Mouse (Mus musculus): ENCODE results near the gene Gtf2h4. TPM values are rescaled to one million over a fixed set of nuclear protein-coding genes. Genes with fewer than 3 reads are reported as not detected.

The Gtf2h4 gene
- polyA plus RNA-seq, 1 experiment from 2014 or later, result 45.1 TPM

DNA sequence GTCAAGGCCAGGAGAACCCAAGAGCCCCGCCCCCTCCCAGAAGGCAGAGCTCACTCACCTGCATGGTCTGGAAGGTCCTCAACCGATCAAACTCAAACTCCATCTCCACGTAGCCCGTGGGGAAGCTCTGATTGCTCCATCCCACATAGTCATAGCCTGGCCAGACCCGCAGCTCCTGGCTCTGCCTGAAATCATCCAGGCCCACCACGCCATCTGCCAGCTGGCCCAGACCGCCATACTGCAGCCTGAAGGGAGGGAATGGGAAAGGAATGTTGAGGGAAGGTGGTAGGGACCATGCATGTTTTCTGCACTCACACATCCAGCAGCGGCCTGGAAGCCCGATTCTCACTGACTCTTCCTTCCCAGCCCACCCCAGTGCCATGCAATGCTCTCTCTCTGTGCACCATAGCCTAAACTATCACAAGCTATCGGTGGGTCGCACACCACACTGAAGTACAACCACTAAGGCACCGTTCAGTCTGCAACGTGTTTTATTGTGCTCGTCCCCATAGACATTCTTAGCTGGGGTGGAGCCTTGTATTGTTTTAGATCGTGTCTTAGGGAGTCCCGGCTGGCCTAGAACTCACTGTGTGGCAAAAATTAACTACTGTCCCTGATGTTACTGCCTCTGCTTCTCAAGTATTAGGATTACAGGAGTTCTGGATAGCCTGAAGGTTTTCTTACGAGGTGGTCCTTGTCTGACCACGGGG, 16.6 kb upstream of the Gtf2h4 start:
- no peak overlapping the region for H3K4me3 ChIP-seq (ENCODE audit: low read length)
- H3K9me3 ChIP-seq (ENCODE audit: control insufficient read depth, low read length), result no peaks in the 10 kb centered on the region
- no peak overlapping the region for H3K4me2 ChIP-seq (ENCODE audit: low read depth, low read length)
- no peak overlapping the region for H3K9ac ChIP-seq (ENCODE audit: low read depth, low read length)
- no peak for ATAC-seq
- peaks cover 52% of the 10 kb centered on the region for H3K36me3 ChIP-seq (ENCODE audit: control insufficient read depth, insufficient read depth, low read length)
- no peaks in the 10 kb centered on the region for H3K4me1 ChIP-seq (ENCODE audit: control insufficient read depth, insufficient read depth, low read length)
- no peaks in the 10 kb centered on the region for H3K27me3 ChIP-seq (replicated peaks; ENCODE audit: control insufficient read depth, insufficient read depth, low read length)
- no peak overlapping the region for H3K27ac ChIP-seq (ENCODE audit: low read length)
- WGBS, result 89% methylated on average over 18 of the region's 18 CpGs

DNA sequence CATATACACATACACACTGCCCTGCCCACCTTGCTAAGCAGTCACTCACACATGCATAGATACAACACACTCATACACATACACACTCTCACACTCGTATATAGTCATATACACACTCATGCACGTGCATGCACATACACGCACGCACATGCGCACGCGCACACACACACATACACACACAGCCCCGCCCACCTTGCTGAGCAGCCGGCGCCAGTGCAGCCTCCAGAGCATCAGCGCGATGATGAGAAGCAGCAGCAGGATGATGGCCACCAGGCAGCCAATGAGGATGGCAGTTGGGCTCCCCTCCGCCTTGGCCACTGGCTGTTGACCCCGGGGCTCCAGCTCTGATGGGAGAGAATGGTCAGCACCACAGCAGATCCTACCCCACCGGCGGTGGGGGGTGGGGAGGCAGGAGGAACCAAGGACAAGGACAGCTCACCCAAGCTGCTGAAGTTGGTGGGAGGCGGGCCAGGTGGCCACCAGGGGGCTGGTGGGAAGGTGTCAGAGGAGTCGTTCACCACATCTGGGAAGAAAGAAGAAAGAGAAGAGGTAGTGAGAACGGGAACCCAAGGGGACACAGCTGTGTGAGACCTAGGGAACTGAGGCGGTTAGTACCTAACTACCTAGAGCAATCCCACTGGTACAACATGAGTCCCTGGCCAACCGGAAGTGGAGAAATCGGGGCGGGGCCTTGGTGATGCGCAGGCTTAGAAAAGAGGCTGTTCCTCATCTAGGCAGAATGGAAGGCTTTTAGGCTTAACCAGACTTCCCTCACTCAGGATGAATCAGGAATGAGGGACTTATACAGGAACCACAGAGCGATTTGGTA, 15.0 kb upstream of the Gtf2h4 start:
- Histone ChIP-seq H3K27ac (ENCODE audit: low read length) (no peak overlapping the region), H3K4me1 (ENCODE audit: control insufficient read depth, insufficient read depth, low read length) (no peaks in the 10 kb centered on the region), H3K27me3 (replicated peaks; ENCODE audit: control insufficient read depth, insufficient read depth, low read length) (no peaks in the 10 kb centered on the region), H3K4me3 (ENCODE audit: low read length) (no peak overlapping the region), H3K36me3 (ENCODE audit: control insufficient read depth, insufficient read depth, low read length) (peaks cover 57% of the 10 kb centered on the region), H3K9me3 (ENCODE audit: control insufficient read depth, low read length) (no peaks in the 10 kb centered on the region), H3K9ac (ENCODE audit: low read depth, low read length) (no peak overlapping the region), H3K4me2 (ENCODE audit: low read depth, low read length) (no peak overlapping the region)
- 81% methylated on average over 25 of the region's 25 CpGs for whole genome bisulfite sequencing
- ATAC-seq, result no peak

DNA sequence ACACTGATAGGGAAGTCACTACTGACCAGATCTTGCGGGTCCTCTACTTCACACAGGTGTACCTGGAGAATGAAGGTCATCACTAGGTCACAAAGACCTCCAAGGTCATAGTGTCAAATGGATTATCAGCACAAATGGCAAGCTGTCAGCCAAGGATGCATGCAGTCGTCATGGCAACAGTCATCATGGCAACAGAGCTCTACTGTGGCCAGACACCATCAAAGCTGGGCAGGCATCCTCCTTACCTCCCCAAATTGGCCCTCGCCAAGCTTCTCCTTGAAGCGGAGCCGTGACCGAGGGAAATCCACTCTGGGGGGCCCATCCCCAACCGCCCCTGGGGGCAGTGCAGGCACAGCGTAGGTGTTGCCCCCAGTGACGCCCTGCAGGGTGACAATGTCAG, 11.5 kb upstream of the Gtf2h4 start:
- H3K27ac ChIP-seq (ENCODE audit: low read length), result no peak overlapping the region
- no peak overlapping the region for H3K4me3 ChIP-seq (ENCODE audit: low read length)
- no peaks in the 10 kb centered on the region for H3K9me3 ChIP-seq (ENCODE audit: control insufficient read depth, low read length)
- H3K4me1 ChIP-seq (ENCODE audit: control insufficient read depth, insufficient read depth, low read length), result no peaks in the 10 kb centered on the region
- 77% methylated on average over 9 of the region's 9 CpGs for WGBS
- H3K36me3 ChIP-seq (ENCODE audit: control insufficient read depth, insufficient read depth, low read length), result peaks cover 59% of the 10 kb centered on the region
- H3K4me2 ChIP-seq (ENCODE audit: low read depth, low read length), result no peak overlapping the region
- no peak overlapping the region for H3K9ac ChIP-seq (ENCODE audit: low read depth, low read length)
- ATAC-seq, result no peak
- no peaks in the 10 kb centered on the region for H3K27me3 ChIP-seq (replicated peaks; ENCODE audit: control insufficient read depth, insufficient read depth, low read length)

DNA sequence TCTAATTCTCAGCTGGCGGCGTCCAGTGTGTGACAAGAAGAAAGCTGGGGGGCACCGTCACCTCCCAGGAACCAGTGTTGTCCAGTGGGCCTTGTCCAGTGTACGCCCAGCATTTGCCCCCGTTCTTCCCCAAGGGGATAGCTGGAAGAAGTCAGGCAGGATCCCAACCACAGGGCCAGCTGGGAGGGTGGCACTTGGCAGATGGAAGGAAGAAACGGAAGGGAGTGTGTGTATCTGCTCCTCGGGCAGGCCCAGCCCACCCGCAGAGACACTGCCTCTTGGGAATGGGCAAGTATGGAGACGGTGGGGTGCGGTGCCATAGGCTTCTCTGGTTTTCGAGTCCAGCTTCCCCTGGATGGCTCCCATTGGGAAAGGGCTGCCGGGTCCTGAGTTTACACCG, 8.4 kb upstream of the Gtf2h4 start:
- no peak overlapping the region for H3K4me2 ChIP-seq (ENCODE audit: low read depth, low read length)
- no peaks in the 10 kb centered on the region for H3K27me3 ChIP-seq (replicated peaks; ENCODE audit: control insufficient read depth, insufficient read depth, low read length)
- ATAC-seq, result no peak
- H3K27ac ChIP-seq (ENCODE audit: low read length), result no peak overlapping the region
- H3K4me3 ChIP-seq (ENCODE audit: low read length), result no peak overlapping the region
- H3K36me3 ChIP-seq (ENCODE audit: control insufficient read depth, insufficient read depth, low read length), result peaks cover 42% of the 10 kb centered on the region
- H3K9ac ChIP-seq (ENCODE audit: low read depth, low read length), result no peak overlapping the region
- no peaks in the 10 kb centered on the region for H3K9me3 ChIP-seq (ENCODE audit: control insufficient read depth, low read length)
- no peaks in the 10 kb centered on the region for H3K4me1 ChIP-seq (ENCODE audit: control insufficient read depth, insufficient read depth, low read length)
- 88% methylated on average over 13 of the region's 13 CpGs for WGBS

DNA sequence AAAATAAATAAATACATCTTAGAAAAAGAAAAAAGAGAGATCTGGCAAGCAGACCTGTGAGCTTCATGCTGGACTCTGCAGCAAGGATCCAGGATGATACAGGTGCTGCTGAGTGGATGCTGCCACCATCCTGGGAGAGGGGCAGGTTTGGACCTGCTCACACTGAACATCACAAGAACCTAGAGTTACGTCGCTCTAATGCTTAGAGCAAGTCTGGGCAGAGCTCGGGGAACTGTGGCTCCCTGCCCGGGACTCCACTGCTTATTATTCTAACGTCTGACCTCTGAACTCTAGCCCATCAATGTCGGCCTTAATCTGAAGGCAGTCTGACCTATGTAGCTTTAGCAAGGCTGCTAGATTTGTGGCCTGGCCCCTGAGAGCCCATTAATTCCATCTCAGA, 7.1 kb upstream of the Gtf2h4 start:
- Histone ChIP-seq H3K9me3 (ENCODE audit: control insufficient read depth, low read length) (no peaks in the 10 kb centered on the region), H3K4me3 (ENCODE audit: low read length) (no peak overlapping the region), H3K9ac (ENCODE audit: low read depth, low read length) (no peak overlapping the region), H3K4me1 (ENCODE audit: control insufficient read depth, insufficient read depth, low read length) (no peaks in the 10 kb centered on the region), H3K27me3 (replicated peaks; ENCODE audit: control insufficient read depth, insufficient read depth, low read length) (no peaks in the 10 kb centered on the region), H3K4me2 (ENCODE audit: low read depth, low read length) (no peak overlapping the region), H3K27ac (ENCODE audit: low read length) (no peak overlapping the region), H3K36me3 (ENCODE audit: control insufficient read depth, insufficient read depth, low read length) (peaks cover 34% of the 10 kb centered on the region)
- no peak for ATAC-seq
- WGBS, result 38% methylated on average over 6 of the region's 6 CpGs

DNA sequence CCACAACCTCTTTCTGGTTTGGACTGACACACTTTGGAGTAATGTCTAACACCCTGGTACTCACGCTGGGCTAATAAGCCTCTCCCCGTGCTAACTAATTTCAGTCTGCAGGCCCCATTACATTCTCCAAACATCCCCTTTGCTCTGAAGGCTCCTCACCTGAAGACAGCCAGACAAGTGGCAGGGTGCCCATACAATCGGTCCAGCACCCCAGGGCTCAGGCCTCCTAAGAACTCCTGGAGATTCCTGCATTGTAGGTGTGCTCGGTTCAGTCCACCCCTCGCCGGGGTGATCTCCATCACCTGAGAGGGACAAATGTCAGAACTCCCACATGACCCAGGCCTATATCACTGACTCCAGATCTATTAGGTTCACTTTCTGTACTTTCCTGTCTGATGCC, 1.0 kb downstream of the Gtf2h4 start:
- no peaks in the 10 kb centered on the region for H3K9me3 ChIP-seq (ENCODE audit: control insufficient read depth, low read length)
- H3K9ac ChIP-seq (ENCODE audit: low read depth, low read length), result 0 out of 2 replicates have a peak overlapping the region, but pooled peaks have one; percentile 88
- H3K27ac ChIP-seq (ENCODE audit: low read length), result no peak overlapping the region
- no peak for ATAC-seq
- no peak overlapping the region for H3K4me3 ChIP-seq (ENCODE audit: low read length)
- no peaks in the 10 kb centered on the region; the same call in 1 of the 2 replicates for H3K36me3 ChIP-seq (ENCODE audit: control insufficient read depth, insufficient read depth, low read length)
- peaks cover 6% of the 10 kb centered on the region; the same call in 1 of the 2 replicates for H3K4me1 ChIP-seq (ENCODE audit: control insufficient read depth, insufficient read depth, low read length)
- no peak overlapping the region for H3K4me2 ChIP-seq (ENCODE audit: low read depth, low read length)
- H3K27me3 ChIP-seq (replicated peaks; ENCODE audit: control insufficient read depth, insufficient read depth, low read length), result no peaks in the 10 kb centered on the region
- WGBS, result 90% methylated on average over 6 of the region's 6 CpGs

DNA sequence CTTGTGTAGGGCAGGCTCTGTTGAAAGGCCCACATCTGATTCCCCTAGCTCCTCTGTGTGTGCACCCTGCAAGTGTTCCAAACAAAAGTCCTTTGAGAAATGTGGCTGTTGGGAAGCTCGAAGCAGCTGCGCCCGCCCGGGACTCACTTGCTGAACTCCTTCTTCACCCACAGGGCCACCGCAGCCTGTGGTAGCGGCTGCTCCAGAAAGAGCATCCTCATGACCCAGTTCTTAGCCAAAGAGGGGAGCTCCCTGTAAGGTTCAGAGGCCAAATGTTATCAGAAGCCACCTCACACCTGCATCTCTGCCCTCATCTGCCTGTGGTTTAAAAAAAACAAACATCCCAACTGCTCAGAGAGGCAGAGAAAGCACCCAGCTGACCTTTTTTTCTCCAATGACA, 1.7 kb downstream of the Gtf2h4 start:
- H3K4me3 ChIP-seq (ENCODE audit: low read length), result no peak overlapping the region
- peaks cover 7% of the 10 kb centered on the region; the same call in 1 of the 2 replicates for H3K4me1 ChIP-seq (ENCODE audit: control insufficient read depth, insufficient read depth, low read length)
- H3K9ac ChIP-seq (ENCODE audit: low read depth, low read length), result no peak overlapping the region
- ATAC-seq, result no peak
- 86% methylated on average over 6 of the region's 6 CpGs for WGBS
- H3K4me2 ChIP-seq (ENCODE audit: low read depth, low read length), result no peak overlapping the region
- H3K9me3 ChIP-seq (ENCODE audit: control insufficient read depth, low read length), result no peaks in the 10 kb centered on the region
- no peaks in the 10 kb centered on the region; the same call in 1 of the 2 replicates for H3K36me3 ChIP-seq (ENCODE audit: control insufficient read depth, insufficient read depth, low read length)
- no peaks in the 10 kb centered on the region for H3K27me3 ChIP-seq (replicated peaks; ENCODE audit: control insufficient read depth, insufficient read depth, low read length)
- H3K27ac ChIP-seq (ENCODE audit: low read length), result no peak overlapping the region

DNA sequence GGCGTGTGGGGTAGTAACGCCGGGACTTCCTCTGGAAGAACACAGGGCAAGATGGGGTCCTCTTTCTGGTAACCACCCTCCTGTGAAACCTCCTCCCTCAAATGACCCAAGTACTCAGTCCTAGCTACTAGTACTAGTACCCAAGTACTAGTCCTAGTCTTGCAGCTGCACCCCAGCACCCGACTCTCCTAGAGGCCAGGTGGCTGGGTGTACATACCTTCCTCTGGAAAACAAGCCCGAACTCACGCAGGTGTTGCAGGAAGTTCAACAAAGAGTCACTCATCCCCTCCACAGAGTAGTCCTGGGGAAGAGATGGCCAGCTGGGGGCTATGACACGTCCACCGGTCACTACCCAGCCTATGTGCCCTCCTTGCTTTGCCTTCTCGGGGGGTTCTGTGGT, 3.8 kb downstream of the Gtf2h4 start:
- Histone ChIP-seq H3K27me3 (replicated peaks; ENCODE audit: control insufficient read depth, insufficient read depth, low read length) (no peaks in the 10 kb centered on the region), H3K9me3 (ENCODE audit: control insufficient read depth, low read length) (no peaks in the 10 kb centered on the region), H3K4me2 (ENCODE audit: low read depth, low read length) (no peak overlapping the region), H3K27ac (ENCODE audit: low read length) (no peak overlapping the region), H3K4me1 (ENCODE audit: control insufficient read depth, insufficient read depth, low read length) (peaks cover 19% of the 10 kb centered on the region), H3K36me3 (ENCODE audit: control insufficient read depth, insufficient read depth, low read length) (no peaks in the 10 kb centered on the region; the same call in 1 of the 2 replicates), H3K4me3 (ENCODE audit: low read length) (no peak overlapping the region), H3K9ac (ENCODE audit: low read depth, low read length) (no peak overlapping the region)
- 93% methylated on average over 9 of the region's 9 CpGs for WGBS
- ATAC-seq, result no peak

DNA sequence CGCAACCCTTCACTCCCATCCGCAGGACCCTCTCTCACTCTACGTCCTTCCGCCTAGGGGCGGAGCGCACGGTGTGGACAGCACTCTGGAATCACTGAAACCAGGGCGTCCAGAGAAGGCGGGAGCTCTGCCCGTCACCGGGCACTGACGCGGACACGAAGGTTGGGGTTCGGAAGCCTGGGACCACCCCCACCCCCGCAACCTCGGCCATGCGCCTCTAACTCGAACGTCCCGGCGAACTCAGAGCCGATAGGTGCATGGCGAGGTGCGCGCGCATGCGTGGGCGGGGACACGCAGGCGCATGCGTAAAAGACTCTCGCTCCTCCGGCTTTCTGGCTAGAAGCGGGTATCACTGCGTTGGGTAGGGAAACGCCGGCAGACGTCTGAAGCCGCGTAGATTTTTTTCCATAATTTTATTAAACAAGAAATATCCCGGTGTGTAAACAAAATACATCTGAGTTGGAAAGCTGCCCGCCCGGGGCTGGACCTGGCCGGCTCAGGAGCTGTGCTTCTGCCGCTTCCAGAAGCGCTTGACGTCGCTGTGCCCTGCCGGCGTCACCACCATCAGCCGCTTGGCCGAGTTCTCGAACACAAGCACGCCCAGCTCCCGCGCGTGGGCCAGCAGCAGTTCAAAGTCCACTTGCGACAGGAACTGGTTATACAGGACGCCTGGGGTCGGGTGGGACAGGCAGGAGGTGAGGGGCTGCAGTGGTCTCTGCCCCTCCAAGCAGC, 6.0 kb downstream of the Gtf2h4 start, which contains the start of gene Vars2:
Gene Vars2, minus strand, starts transcription at position 259 of the 732 bp plus-strand sequence.
- peak; percentile 87 for ATAC-seq
- Histone ChIP-seq H3K4me2 (ENCODE audit: low read depth, low read length) (peak within 1 kb of the TSS; percentile 92), H3K4me3 (ENCODE audit: low read length) (peak within 1 kb of the TSS; percentile 57), H3K9me3 (ENCODE audit: control insufficient read depth, low read length) (no peaks in the 10 kb centered on the region), H3K36me3 (ENCODE audit: control insufficient read depth, insufficient read depth, low read length) (peaks cover 8% of the 10 kb centered on the region), H3K27ac (ENCODE audit: low read length) (peak within 1 kb of the TSS; percentile 90), H3K4me1 (ENCODE audit: control insufficient read depth, insufficient read depth, low read length) (peaks cover 16% of the 10 kb centered on the region), H3K27me3 (replicated peaks; ENCODE audit: control insufficient read depth, insufficient read depth, low read length) (no peaks in the 10 kb centered on the region), H3K9ac (ENCODE audit: low read depth, low read length) (peak within 1 kb of the TSS; percentile 86)
- under 1% methylated on average over 61 of the region's 61 CpGs for WGBS
